Mouse (Mus musculus) B cell, adult 67 days (primary cell): ENCODE results near the gene Max. TPM values are rescaled to one million over a fixed set of nuclear protein-coding genes. Genes with fewer than 3 reads are reported as not detected.

Experiments
- total RNA-seq, 2 experiments: library from RNA; stranded (reverse); gene quantifications; 4 replicates each; pipeline ENCODE4 v1.2.4; 2023

The Max gene
- 100 to 1,000 TPM; 162 to 175 TPM for total RNA-seq

DNA sequence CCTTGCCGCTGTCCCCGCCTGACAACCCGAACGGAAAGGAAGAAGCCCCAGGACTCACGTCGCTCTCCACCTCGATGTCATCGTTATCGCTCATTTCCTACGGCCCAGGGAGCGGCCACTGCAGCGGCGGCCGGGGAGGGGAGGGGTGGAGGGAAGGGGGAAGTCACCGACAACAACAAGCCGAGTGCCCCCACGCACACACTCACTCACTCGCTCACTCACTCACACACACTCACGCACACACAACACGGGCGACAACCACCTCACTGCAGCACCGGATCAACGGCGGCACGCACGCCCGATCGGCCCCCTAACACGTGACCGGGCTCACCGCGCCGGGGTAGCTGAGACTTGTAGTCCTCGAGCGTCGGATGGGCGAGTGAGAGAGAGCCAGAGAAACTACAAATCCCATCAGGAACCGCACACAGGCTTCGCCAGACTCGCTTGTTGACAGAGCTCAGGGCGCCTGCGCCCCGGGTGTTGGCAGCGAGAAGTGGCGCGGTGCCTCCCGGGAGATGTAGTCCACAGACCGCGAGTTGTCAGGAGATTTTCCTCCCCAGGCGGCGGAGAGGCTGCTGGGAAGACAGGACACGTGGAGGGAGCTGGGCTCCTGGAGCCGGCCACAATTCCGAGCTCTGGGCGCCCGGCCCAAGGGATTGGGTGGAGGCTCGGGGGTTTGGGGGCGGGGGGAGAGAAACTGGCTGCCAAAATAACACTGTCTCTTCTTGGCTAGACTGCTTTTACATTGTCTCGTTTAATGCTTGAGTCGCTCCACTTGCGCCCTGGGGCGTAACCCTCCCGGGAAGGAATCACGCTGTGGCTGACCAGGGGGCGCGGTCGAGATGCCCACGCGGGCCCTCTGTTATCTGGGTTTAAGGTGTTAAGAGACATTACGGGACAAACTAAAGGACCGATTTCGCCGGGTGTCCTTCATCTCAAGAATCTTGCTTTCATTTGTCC lies at the start of gene Max:
Gene Max, minus strand, starts transcription at position 270 of the 960 bp plus-strand sequence.

Other genes with a start within 250 kb of the Max start
- 10 to 100 TPM; 34.9 to 40.7 TPM for gene Churc1, start 196.7 kb downstream of the Max start, total RNA-seq
- 1 to 10 TPM; 6.5 to 9.4 TPM for gene Fntb, start 196.6 kb downstream of the Max start, total RNA-seq
- not detected for gene Gpx2, start 166.6 kb downstream of the Max start, total RNA-seq
- gene Rab15, start 139.3 kb downstream of the Max start, total RNA-seq, result not detected